Mouse (Mus musculus) testis, postnatal 10 days (tissue): ENCODE measurements at regions not wholly inside any gene's neighbourhood (a gene's known extent, or its start where the extent isn't known, plus 50 kb on each side); places are given as distances from the start of the nearest gene placed in this dataset.

Experiments
- DNase-seq: peaks from one replicate; pipeline ENCODE4 v3.0.0; 2021; ENCODE audit warnings: low spot score

- DNase-seq = no peak
Measured at GRCm38 (mm10) chr14:47795062-47795461, 146.8 kb downstream of the Ktn1 start.

DNA sequence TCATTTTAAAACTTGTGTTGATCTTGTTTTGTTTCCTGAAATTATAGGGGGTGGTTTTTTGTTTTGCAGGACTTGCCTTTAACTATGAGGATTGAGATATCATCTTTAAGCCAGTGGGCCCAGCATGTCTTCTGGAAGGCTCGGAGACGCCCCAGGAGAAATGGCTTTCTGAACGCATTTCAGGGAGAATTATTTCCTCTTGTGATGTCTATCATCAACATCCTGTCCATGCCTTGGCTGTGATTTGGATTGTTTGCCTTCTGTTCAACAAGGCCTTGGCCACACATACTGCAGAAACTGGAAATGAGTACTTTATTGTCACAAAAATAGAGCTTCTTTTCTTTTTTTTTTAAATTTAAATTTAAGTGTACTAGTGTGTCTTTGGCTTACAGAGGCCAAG is 150.0 kb downstream of the Ktn1 start:
- no peak for DNase-seq

DNA sequence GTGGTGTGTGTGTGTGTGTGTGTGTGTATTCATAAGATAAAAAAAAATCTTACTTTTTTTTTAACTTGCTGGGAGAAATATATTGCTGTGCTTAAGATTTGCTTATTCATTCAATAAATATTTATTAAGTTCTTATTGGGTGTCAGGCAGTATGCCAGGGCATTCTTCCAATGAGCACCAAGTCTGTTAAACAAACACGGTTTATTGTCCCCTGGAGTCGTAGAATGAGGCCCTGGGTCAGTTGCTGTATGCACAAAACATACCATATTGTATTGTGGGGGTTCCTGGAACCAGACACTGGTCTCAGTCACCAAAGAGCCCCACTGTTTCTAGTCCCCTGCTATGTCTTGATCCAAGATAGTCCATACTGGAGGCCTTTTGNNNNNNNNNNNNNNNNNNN is 151.3 kb downstream of the Ktn1 start:
- no peak for DNase-seq

DNA sequence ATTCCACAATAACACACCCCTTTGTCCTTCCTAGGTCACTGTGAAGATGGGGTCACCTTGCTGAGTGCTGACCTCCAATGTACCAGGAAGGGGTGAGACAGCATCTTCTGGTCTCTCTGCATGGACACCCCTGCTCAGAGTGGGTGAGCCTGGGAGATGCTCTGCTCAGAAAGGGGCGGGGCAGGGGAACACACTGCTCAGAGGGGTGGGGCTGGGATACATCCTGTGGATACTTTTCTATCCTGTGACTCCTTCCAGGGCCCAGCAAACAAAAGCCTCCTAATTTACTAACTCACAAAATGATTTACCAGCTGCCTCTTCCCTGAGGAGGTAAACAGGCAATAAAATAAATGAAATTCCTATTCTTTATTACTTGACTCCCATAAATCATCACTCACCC is 157.0 kb downstream of the Ktn1 start:
- no peak for DNase-seq

DNA sequence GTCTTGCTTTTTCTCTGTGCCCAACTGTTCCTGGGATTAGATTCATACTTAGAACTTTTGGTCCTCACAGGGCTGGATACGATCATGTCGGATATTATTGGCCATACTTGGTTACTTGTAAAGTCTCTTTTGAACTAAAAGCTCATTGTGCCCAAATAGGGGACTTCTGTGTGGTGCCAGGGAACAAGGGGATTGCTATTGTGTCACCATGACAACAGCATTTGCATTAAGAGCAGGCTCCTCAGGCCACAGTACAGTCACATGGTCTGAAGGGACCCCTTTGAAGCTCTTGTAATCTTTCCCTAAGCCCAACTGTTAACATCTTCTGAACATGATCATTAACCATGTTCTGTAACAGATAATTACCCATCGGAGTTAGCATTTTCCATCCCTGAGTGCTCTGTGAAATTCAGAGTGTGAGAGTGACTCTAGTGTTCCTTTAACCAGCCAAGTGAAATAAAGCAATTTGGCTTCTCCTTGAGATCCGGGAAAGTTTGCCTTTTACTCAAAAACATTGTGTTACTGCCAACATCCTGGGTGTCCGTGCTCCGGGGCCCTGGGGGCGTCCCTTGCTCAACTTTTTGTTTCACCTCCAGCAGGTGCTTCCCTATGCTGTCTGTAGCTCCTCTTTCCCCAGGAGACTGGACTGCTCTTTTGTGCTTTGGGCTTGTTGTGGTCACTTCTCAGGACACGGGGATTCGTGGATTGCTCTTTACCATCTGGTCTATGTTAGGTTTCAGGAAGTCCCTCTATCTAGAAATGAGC is 157.7 kb downstream of the Ktn1 start:
- no peak for DNase-seq

- DNase-seq = no peak
Measured at GRCm38 (mm10) chr14:47808097-47808910, 160.1 kb downstream of the Ktn1 start.

GRCm38 (mm10) chr14:47818224-47818623 is 170.0 kb downstream of the Ktn1 start:
- no peak for DNase-seq

DNA sequence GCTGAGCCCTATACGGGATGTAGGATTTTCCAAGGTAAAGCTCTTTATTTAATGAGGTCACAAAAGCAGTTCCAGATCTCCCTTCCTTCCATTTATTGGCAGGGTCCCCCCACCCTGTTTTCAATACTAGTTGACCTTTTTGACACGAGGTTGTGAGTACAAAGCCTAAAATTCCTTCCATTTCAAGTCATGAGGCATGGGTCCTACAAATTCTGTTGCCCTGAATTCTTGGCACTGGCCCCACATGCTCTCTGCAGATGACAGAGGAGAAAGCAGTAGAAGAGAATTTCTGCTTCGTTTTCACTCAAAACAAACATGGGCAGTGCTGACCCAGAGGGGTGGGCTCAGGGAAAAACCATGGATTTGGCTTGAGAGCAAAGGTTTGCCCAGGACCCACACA is 170.4 kb downstream of the Ktn1 start:
- no peak for DNase-seq

DNA sequence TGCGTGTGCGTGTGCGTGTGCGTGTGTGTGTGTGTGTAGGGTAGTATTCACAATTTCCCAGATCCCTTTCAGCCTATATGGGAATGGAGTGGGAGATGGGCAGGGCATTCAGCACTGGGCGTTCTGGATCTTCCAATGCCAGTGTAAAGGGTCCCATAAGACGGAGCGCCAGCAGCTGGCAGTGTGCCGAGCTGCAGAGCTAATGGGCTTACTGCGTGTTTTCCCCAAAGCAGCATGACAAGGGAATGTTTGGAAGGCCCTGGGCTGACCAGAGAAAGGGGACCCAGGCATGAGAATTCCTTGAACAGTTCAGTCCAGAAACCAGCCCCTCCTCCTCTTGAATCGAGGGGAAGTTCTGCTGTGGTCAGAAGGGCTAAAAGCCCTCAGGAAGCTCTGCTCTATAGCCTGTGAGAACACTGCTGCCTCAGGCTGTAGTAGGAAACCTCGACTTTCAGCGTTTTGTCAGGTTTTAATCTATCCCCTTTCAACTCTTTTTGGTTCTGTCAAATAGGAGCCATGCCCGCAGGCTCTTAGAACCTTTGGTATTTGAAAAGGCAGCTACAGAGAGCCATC is 172.4 kb downstream of the Ktn1 start:
- no peak for DNase-seq

DNA sequence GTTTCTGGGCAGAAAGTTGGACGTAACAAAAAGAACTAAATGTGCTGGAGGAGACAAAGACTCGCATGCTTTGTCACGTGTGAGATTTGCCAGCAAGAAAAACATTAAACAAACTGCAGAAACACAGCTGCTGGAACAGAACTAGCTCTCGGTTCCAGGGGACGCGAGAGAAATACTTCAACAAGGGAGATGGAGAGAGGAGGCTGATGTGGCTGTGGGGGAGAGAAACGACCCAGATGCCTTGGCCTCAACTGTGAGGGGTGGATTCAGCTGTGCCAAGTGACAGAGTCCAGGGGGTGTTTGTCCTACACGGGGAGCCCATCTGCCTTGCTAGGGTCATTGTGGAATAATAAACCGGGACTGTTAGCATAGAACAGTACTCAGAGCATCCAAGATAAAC is 174.9 kb downstream of the Ktn1 start:
- DNase-seq = no peak

GRCm38 (mm10) chr14:47823696-47824095 is 175.4 kb downstream of the Ktn1 start:
- no peak for DNase-seq

DNA sequence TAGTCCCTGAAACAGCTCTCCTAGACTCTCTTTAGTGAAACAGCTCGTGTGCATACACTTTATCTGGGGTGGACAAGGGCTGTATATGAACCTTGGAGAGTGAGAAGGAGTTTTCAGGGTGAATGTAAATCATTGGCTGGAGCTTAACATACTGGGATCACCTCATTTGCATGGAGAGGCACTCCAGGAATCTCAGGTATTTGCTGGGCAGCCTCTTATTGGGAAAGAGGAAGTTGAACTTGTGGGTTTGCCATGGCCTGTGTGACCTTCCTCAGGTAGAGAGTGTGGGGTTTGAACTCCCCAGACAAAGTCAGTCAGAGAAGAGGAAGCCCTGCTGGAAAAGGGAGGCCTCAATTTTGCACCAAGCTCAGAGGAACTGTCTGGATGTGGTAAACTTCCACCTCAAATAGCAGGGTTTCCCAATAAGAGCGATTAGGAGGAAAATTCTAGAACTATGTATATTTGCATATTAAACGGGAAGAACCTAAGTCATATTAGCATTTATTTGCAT is 177.3 kb downstream of the Ktn1 start:
- no peak for DNase-seq

DNA sequence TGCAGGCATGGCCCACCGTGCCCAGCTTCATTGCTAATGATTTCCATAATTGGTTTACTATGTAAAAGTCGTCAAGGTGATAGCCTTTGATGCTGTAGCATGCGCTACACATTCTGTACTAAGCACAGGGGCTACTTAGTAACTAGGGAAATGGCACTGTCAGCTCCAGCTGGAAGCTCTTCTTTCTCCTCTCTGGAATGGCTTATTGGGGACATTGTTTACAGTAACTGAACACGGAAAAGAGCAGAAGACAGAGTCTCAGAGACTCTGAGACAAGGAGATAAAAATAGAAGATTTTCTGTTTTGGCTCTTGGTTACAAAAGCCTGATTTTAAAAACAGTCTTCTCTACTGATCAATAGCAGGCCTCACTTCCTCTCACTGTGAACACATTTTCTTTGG is 178.3 kb downstream of the Ktn1 start:
- no peak for DNase-seq

- no peak for DNase-seq
Measured at GRCm38 (mm10) chr14:47827623-47828022, 179.4 kb downstream of the Ktn1 start.

DNA sequence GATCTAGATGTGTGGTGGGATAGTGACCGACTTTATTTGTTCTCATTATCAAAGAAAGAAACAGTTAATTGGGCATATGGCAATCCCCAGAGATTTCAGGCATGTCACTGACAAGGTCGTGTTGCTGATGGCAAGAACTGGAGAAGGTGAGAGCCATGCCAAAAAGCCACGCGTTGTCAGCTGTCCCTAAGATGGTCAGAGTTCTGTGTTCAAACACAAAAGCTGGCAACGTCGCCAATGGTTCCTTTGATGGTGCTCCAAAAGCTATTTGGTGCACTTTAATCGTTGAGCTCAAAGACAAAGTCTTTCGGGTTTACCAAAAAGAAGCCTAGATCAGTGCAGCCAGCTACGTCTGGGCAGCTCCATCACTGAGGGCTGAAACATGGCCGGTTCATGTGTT is 185.4 kb downstream of the Ktn1 start:
- no peak for DNase-seq

DNA sequence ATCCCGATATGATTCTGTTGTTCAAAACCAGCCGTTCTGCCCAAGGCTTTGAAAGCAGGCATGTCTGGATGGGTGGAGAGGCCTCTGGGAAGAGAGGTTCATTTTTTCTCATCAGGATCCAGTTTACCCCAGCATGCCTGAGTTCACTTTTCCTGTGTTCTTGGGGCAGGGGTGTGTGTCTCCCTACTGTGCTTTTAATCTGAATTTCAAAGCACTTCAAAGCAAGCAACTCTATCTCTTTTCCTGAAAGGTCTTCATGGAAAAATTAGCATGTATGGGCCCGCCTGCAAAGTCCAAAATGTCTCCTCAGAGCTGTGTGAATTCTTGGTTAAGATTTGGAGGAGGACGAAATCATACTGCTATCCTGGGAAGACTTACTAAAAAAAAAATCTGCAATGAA is 187.2 kb downstream of the Ktn1 start:
- DNase-seq = no peak

DNA sequence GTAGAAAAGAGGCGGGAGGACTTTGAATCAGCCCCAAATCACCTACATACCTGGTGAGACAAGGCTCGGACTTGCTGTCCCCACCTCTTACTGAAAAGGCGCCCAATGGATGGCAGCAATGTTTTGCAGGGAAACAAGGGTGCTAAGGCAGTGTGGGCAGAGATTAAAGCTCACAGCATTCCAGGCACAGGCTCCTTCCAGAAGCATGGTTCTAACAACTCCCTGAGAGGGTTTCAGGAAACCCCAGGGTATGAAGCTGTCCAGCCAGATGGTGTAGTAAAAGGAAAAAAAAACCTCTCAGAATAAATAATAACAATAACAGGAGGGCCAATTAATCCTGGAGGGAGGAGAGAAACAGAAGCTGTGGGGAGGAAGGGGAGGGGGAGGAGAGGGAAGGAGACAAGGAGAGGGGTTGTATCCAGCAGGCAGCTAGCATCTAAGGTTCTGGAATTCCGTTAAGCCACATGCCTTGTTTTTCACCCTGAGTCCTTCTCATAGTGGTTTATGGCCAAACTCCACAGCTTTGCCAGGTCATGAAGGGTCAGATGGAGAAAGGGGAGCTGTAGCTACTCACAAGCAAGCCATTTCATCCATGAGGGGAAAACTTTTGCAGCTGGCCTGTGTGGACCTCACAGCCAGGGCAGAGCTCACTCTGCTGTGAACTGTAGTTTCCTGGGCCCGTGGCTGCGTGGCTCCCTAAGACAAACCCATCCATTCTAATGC is 191.4 kb downstream of the Ktn1 start:
- no peak for DNase-seq

GRCm38 (mm10) chr14:47844366-47844765 is 196.1 kb downstream of the Ktn1 start:
- DNase-seq = no peak

- no peak for DNase-seq
Measured at GRCm38 (mm10) chr14:47848861-47849260, 200.6 kb downstream of the Ktn1 start.

GRCm38 (mm10) chr14:47856280-47856765 is 208.1 kb downstream of the Ktn1 start:
- no peak for DNase-seq

DNA sequence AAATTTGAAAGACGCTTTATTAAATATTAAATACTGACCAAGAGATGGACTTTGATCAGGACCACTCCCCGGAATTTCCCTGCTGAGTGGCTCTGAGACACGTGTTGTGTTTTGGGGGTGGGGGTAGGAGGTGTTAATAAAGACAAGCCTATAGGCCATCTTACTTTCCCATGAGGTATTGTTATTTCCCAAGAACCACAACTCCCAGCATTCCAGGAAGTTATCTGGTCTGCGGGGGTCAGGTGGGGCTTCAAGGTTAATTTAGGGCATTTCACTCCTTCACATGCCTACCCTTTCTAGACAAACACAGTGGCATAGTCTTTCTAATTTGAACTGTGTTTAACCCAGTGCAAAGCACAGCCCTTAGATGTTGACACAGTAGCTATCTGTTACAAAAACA is 209.0 kb downstream of the Ktn1 start:
- DNase-seq = no peak
